8 mouse cellular contexts compared by ENCODE assay signal in genomic region chr11:69269575-69269974, GRCm38 (mm10). TPM values are rescaled to one million over a fixed set of nuclear protein-coding genes. Genes with fewer than 3 reads are reported as not detected.
DNase-seq lines count a peak whose midpoint lies in the region; ATAC-seq lines count a peak whose summit lies in the region.
"Had no signal": no experiment of that assay in that cellular context is flagged by ENCODE, and none has a peak within 500 bp of the region (broad histone marks: within the 10 kb centered on the region; RNA-seq: fewer than 3 reads in every experiment).

No protein-coding gene starts in this region.

- H3K9ac ChIP-seq in hindbrain, embryonic 14.5 days = no peak overlapping the region
- H3K9ac ChIP-seq in midbrain, embryonic 13.5 days (replicated peaks) = no peak overlapping the region
- H3K9ac ChIP-seq: hindbrain, embryonic 15.5 days had no signal

- no peak overlapping the region for H3K4me2 ChIP-seq in hindbrain, embryonic 14.5 days (replicated peaks)
- 0 out of 2 replicates have a peak overlapping the region, but pooled peaks have one; percentile 6 for H3K4me2 ChIP-seq in midbrain, embryonic 13.5 days (replicated peaks)
- H3K4me2 ChIP-seq: hindbrain, embryonic 15.5 days had no signal

- no peaks in the 10 kb centered on the region for H3K27me3 ChIP-seq in hindbrain, embryonic 14.5 days (ENCODE audit: control insufficient read depth, insufficient read depth, low read length)
- H3K27me3 ChIP-seq in midbrain, embryonic 13.5 days = peaks cover 16% of the 10 kb centered on the region; the same call in 1 of the 2 replicates
- H3K27me3 ChIP-seq: hindbrain, embryonic 15.5 days had no signal

- intact Hi-C loops in left cerebral cortex, postnatal 14 days (cut with DNase I) = loop anchor here (2.0 to 5.0 kb wide), 3 partner anchors 53 to 243 kb away; partner anchors contain the start of genes Cntrob and Trappc1

- peaks cover 15% of the 10 kb centered on the region for H3K4me1 ChIP-seq in hindbrain, embryonic 14.5 days (replicated peaks; ENCODE audit: control insufficient read depth, insufficient read depth, low read length)
- H3K4me1 ChIP-seq in midbrain, embryonic 13.5 days (replicated peaks) = peaks cover 31% of the 10 kb centered on the region

- H3K27ac ChIP-seq in hindbrain, embryonic 14.5 days = no peak overlapping the region
- H3K27ac ChIP-seq in midbrain, embryonic 13.5 days = no peak overlapping the region
- H3K27ac ChIP-seq: hindbrain, embryonic 15.5 days had no signal

- H3K9me3 ChIP-seq in hindbrain, embryonic 14.5 days (ENCODE audit: control insufficient read depth, low read length) = no peaks in the 10 kb centered on the region
- no peaks in the 10 kb centered on the region for H3K9me3 ChIP-seq in midbrain, embryonic 13.5 days
- H3K9me3 ChIP-seq: hindbrain, embryonic 15.5 days had no signal

- ATAC-seq in hindbrain, embryonic 14.5 days (ENCODE audit: low FRiP score) = no peak
- no peak for ATAC-seq in midbrain, embryonic 13.5 days

- no peaks in the 10 kb centered on the region for H3K36me3 ChIP-seq in hindbrain, embryonic 14.5 days (replicated peaks; ENCODE audit: control insufficient read depth, insufficient read depth)
- no peaks in the 10 kb centered on the region for H3K36me3 ChIP-seq in midbrain, embryonic 13.5 days
- H3K36me3 ChIP-seq: hindbrain, embryonic 15.5 days had no signal

- H3K4me3 ChIP-seq in hindbrain, embryonic 14.5 days (replicated peaks; ENCODE audit: low read length) = no peak overlapping the region
- no peak overlapping the region for H3K4me3 ChIP-seq in midbrain, embryonic 13.5 days (replicated peaks)
- H3K4me3 ChIP-seq: hindbrain, embryonic 15.5 days had no signal

- peak; percentile 67 for DNase-seq in ES-CJ7 (ENCODE audit: low read depth, low spot score)
- peak; percentile 73 to 74 for DNase-seq in adrenal gland, adult 18-20 months (ENCODE audit: low spot score in 2 of 2)
- DNase-seq in embryo, embryonic 11 days = peak; percentile 86
- peak; percentile 84 for DNase-seq in hindbrain, embryonic 14.5 days (ENCODE audit: low spot score)
- DNase-seq in left cerebral cortex, postnatal 14 days (ENCODE audit: low spot score in 2 of 2) = peak; percentile 60 to 83
- peak; percentile 34 to 75 for DNase-seq in spleen, adult 18-20 months

- WGBS in hindbrain, embryonic 14.5 days = 19% methylated on average over 13 of the region's 13 CpGs
- WGBS in midbrain, embryonic 13.5 days = 19% methylated on average over 13 of the region's 13 CpGs

RNA-seq across cellular contexts. Expression of gene Gucy2e, which starts 32.7 kb away (rescaled TPM):
- under 1 TPM in 1 of 2 experiments, not detected in 1; 0.07 TPM for total RNA-seq in adrenal gland, adult 18-20 months (2021)
- polyA plus RNA-seq in hindbrain, embryonic 14.5 days (2014; fragmentation: Nextera tagmentation; extraction: Ambion mirVana) = 0.29 and 0.34 TPM in 2 replicates
- under 1 TPM; 0.40 to 0.80 TPM for total RNA-seq in left cerebral cortex, postnatal 14 days (2021)
- polyA plus RNA-seq in midbrain, embryonic 13.5 days (2015; fragmentation: Nextera tagmentation; extraction: Ambion mirVana) = 0.32 and 0.42 TPM in 2 replicates

RNA-seq across cellular contexts. Expression of gene Cntrob, which starts 54.0 kb away (rescaled TPM):
- total RNA-seq in adrenal gland, adult 18-20 months (2021) = 1 to 10 TPM; 3.6 to 4.1 TPM
- polyA plus RNA-seq in hindbrain, embryonic 14.5 days (2014; fragmentation: Nextera tagmentation; extraction: Ambion mirVana) = 11.0 and 12.3 TPM in 2 replicates
- total RNA-seq in left cerebral cortex, postnatal 14 days (2021) = 10 to 100 TPM; 13.4 to 16.1 TPM
- 29.8 and 30.8 TPM in 2 replicates for polyA plus RNA-seq in midbrain, embryonic 13.5 days (2015; fragmentation: Nextera tagmentation; extraction: Ambion mirVana)

RNA-seq across cellular contexts. Expression of gene Trappc1, which starts 54.2 kb away (rescaled TPM):
- 10 to 100 TPM; 57.8 to 60.1 TPM for total RNA-seq in adrenal gland, adult 18-20 months (2021)
- 176 and 197 TPM in 2 replicates for polyA plus RNA-seq in hindbrain, embryonic 14.5 days (2014; fragmentation: Nextera tagmentation; extraction: Ambion mirVana)
- total RNA-seq in left cerebral cortex, postnatal 14 days (2021) = 10 to 100 TPM; 60.1 to 67.7 TPM
- 221 and 223 TPM in 2 replicates for polyA plus RNA-seq in midbrain, embryonic 13.5 days (2015; fragmentation: Nextera tagmentation; extraction: Ambion mirVana)

RNA-seq across cellular contexts. Expression of gene Kcnab3, which starts 56.5 kb away (rescaled TPM):
- 1 to 10 TPM; 6.8 to 8.8 TPM for total RNA-seq in adrenal gland, adult 18-20 months (2021)
- polyA plus RNA-seq in hindbrain, embryonic 14.5 days (2014; fragmentation: Nextera tagmentation; extraction: Ambion mirVana) = 4.3 and 4.7 TPM in 2 replicates
- total RNA-seq in left cerebral cortex, postnatal 14 days (2021) = 10 to 100 TPM; 30.8 to 36.9 TPM
- polyA plus RNA-seq in midbrain, embryonic 13.5 days (2015; fragmentation: Nextera tagmentation; extraction: Ambion mirVana) = 3.9 and 4.9 TPM in 2 replicates
